Comparison of ENCODE assay signal across 17 mouse cellular contexts in the genomic region with DNA sequence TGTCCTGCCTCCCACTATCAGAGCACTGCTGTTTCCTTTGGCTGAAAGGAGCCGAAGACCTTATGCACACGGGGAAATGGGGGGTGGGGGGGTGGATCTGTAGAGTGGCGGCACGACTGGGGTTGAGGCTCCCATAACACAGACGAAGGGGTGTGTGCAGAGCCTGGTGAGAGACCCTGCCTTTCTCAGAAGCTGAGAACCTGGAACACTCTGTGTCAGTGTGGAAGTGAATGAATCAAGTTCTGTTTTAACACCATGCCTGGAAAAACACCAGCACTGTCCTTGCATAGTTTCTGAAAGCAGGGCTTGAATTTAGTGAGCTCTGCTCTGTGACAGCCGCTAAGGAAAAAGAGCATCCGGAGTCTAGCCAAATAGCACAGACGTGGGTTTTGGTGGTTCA.
A peak's percentile ranks its signal among the peaks of the same experiment; 100 is the strongest.
DNase-seq lines count a peak whose midpoint lies in the region; ATAC-seq and TF ChIP-seq lines count a peak whose summit lies in the region.
"Had no signal": no experiment of that assay in that cellular context is flagged by ENCODE, and none has a peak within 500 bp of the region (broad histone marks: within the 10 kb centered on the region; RNA-seq: fewer than 3 reads in every experiment).

No protein-coding gene starts in this region.

- H3K4me1 ChIP-seq in heart, embryonic 13.5 days: peaks cover 48% of the 10 kb centered on the region
- H3K4me1 ChIP-seq in kidney, postnatal 0 days (replicated peaks; ENCODE audit: insufficient read depth, low read length): 0 out of 2 replicates have a peak, but pooled peaks cover 6% of the 10 kb centered on the region
- H3K4me1 ChIP-seq in kidney, adult 2 months (ENCODE audit: control insufficient read depth, insufficient read depth, low read length): no peaks in the 10 kb centered on the region

- H3K9me3 ChIP-seq in heart, embryonic 13.5 days: peaks cover 6% of the 10 kb centered on the region; the same call in 1 of the 2 replicates
- no peaks in the 10 kb centered on the region for H3K9me3 ChIP-seq in kidney, postnatal 0 days (replicated peaks; ENCODE audit: low read length)
- H3K9me3 ChIP-seq: limb, embryonic 12.5 days had no signal

- DNase-seq in adrenal gland, postnatal 10 days: peak; percentile 22
- DNase-seq in adrenal gland, postnatal 4 days (ENCODE audit: low spot score in 2 of 2): no peak
- no peak for DNase-seq in heart, postnatal 10 days
- no peak for DNase-seq in kidney, postnatal 0 days (ENCODE audit: low spot score)
- DNase-seq in kidney, adult 2 months: no peak
- peak; percentile 38 to 48 for DNase-seq in right cerebral cortex, adult 2 months (ENCODE audit: low spot score in 2 of 2)
- no peak for DNase-seq in right cerebral cortex, postnatal 14 days
- DNase-seq: cerebellum, postnatal 10 days; gastrocnemius, postnatal 14 days; heart, postnatal 14 days; kidney, adult 8-10 months; lung, adult 18-20 months; retina, postnatal 1 day had no signal

- 36% methylated on average over 8 of the region's 8 CpGs for WGBS in heart, embryonic 13.5 days
- WGBS in kidney, postnatal 0 days: 25% methylated on average over 8 of the region's 8 CpGs
- 24% methylated on average over 8 of the region's 8 CpGs for WGBS in kidney, adult 2 months

- H3K36me3 ChIP-seq in heart, embryonic 13.5 days: 0 out of 2 replicates have a peak, but pooled peaks cover 7% of the 10 kb centered on the region
- no peaks in the 10 kb centered on the region for H3K36me3 ChIP-seq in kidney, postnatal 0 days (ENCODE audit: insufficient read depth, low read length)
- H3K36me3 ChIP-seq in kidney, adult 2 months (ENCODE audit: control insufficient read depth, insufficient read depth, low read length): no peaks in the 10 kb centered on the region
- H3K36me3 ChIP-seq: limb, embryonic 12.5 days had no signal

- TF ChIP-seq POLR2A in kidney, adult 2 months (IDR thresholded peaks at IDR 0.05; ENCODE audit: low read depth, low read length): no peak

- H3K27ac ChIP-seq in heart, embryonic 13.5 days (replicated peaks): 0 out of 2 replicates have a peak overlapping the region, but pooled peaks have one; percentile 38
- H3K27ac ChIP-seq in kidney, postnatal 0 days: no peak overlapping the region
- H3K27ac ChIP-seq in kidney, adult 2 months (ENCODE audit: insufficient read depth, low read depth, low read length): no peak overlapping the region
- H3K27ac ChIP-seq: limb, embryonic 12.5 days had no signal

- ATAC-seq in heart, embryonic 13.5 days (ENCODE audit: extremely low read depth, insufficient number of reproducible peaks, low FRiP score, low TSS enrichment): no peak
- no peak for ATAC-seq in kidney, postnatal 0 days (replicated peaks; ENCODE audit: low FRiP score, low read depth)
- ATAC-seq: midbrain, embryonic 16.5 days; Patski had no signal

- no peak for TF ChIP-seq CTCF in kidney, postnatal 0 days (IDR thresholded peaks at IDR 0.05; ENCODE audit: low read depth)
- TF ChIP-seq CTCF in kidney, adult 2 months (conservative IDR thresholded peaks at IDR 0.05; ENCODE audit: insufficient read depth, insufficient read length, low read depth, low read length): no peak

- intact Hi-C loops in heart, postnatal 10 days (cut with DNase I): no loop called here

- H3K27me3 ChIP-seq in heart, embryonic 13.5 days (replicated peaks): 0 out of 2 replicates have a peak, but pooled peaks cover 2% of the 10 kb centered on the region
- no peaks in the 10 kb centered on the region for H3K27me3 ChIP-seq in kidney, postnatal 0 days (ENCODE audit: insufficient read depth, low read length)
- H3K27me3 ChIP-seq in kidney, adult 2 months (replicated peaks; ENCODE audit: control insufficient read depth, insufficient read depth, low read length): no peaks in the 10 kb centered on the region
- H3K27me3 ChIP-seq: limb, embryonic 12.5 days; Patski had no signal

- no peak overlapping the region for H3K9ac ChIP-seq in heart, embryonic 13.5 days
- no peak overlapping the region for H3K9ac ChIP-seq in kidney, postnatal 0 days (ENCODE audit: low read depth, low read length)
- H3K9ac ChIP-seq: limb, embryonic 12.5 days had no signal

- no peak overlapping the region for H3K4me3 ChIP-seq in heart, embryonic 13.5 days
- H3K4me3 ChIP-seq in kidney, postnatal 0 days (replicated peaks; ENCODE audit: low read depth, low read length): no peak overlapping the region
- no peak overlapping the region for H3K4me3 ChIP-seq in kidney, adult 2 months (ENCODE audit: insufficient read depth, low read depth, low read length)
- H3K4me3 ChIP-seq: limb, embryonic 12.5 days had no signal

- H3K4me2 ChIP-seq in heart, embryonic 13.5 days: peak overlapping the region; percentile 5; the same call in 1 of the 2 replicates
- peak overlapping the region; percentile 31; the same call in 1 of the 2 replicates for H3K4me2 ChIP-seq in kidney, postnatal 0 days (ENCODE audit: low read length)
- H3K4me2 ChIP-seq: limb, embryonic 12.5 days had no signal

Comparison
In these comparisons a context has a peak if more than half of its experiments do, and no peak if none do; other contexts are left out.
1. DNase-seq: peak in adrenal gland, postnatal 10 days (single experiment) and right cerebral cortex, adult 2 months (2 of 2); none in adrenal gland, postnatal 4 days (0 of 2), heart, postnatal 10 days (0 of 2), kidney, postnatal 0 days (single experiment), kidney, adult 2 months (single experiment) and right cerebral cortex, postnatal 14 days (single experiment).